ENCODE assay signal across 9 mouse cellular contexts in the genomic region with DNA sequence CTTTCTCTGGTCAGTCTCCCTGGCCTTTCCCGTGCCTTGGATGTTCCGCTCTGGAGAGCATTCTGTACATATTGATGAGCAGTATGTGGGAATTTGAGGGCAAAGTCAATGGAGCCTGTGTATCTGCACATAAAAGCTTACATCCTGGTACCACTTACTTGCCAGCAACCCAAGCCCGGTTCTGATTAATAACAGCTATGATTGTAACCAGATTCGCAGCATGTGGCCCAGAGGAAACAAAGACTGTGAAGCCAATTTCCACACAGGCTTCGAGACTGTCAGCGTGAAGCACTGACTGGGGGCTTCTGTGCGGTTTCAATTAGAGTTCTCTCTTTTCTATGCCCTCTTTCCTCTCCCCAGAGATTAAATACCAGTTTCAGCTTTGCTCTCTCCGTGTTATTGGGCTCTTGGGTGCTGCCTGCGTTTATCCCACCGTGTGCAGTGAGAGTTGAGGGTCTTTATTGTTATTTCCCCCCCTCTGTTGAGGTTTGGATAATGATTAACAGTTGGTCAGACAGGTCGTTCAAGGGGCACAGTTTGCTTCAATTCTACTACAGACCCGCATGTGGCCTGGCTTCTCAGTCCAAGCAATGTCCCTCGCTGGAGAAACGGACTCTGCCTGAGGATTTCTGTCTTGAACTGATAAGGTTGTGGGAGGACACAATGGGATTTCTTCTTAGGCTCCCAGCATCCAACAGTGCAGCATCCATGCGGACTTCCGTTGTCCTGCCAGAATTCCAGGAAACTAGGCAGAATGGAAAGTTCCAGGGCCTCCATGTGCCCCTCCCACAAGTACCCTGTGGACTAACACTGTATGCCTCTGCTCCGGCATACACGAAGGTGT.
DNase-seq lines count a peak whose midpoint lies in the region; ATAC-seq and TF ChIP-seq lines count a peak whose summit lies in the region.
"Had no signal": no experiment of that assay in that cellular context is flagged by ENCODE, and none has a peak within 500 bp of the region (broad histone marks: within the 10 kb centered on the region; RNA-seq: fewer than 3 reads in every experiment).

No protein-coding gene starts in this region.

- no peaks in the 10 kb centered on the region for H3K4me1 ChIP-seq in lung, embryonic 14.5 days (ENCODE audit: insufficient read depth)
- H3K4me1 ChIP-seq in intestine, postnatal 0 days (replicated peaks; ENCODE audit: control insufficient read depth, insufficient read depth, low read length), result no peaks in the 10 kb centered on the region
- H3K4me1 ChIP-seq in limb, embryonic 13.5 days, result peaks cover 20% of the 10 kb centered on the region
- no peaks in the 10 kb centered on the region for H3K4me1 ChIP-seq in heart, embryonic 12.5 days (replicated peaks)

- DNase-seq in lung, embryonic 14.5 days, result peak; percentile 9
- no peak for DNase-seq in lung, adult 18-20 months
- no peak for DNase-seq in ovary, postnatal 36 days (ENCODE audit: low spot score)
- no peak for DNase-seq in heart, postnatal 10 days
- no peak for DNase-seq in left cerebral cortex, postnatal 4 days
- DNase-seq: adrenal gland, postnatal 25 days had no signal

- H3K4me3 ChIP-seq in lung, embryonic 14.5 days (ENCODE audit: low read depth, low read length), result no peak overlapping the region
- H3K4me3 ChIP-seq in intestine, postnatal 0 days (ENCODE audit: low read depth, low read length), result no peak overlapping the region
- H3K4me3 ChIP-seq in limb, embryonic 13.5 days, result no peak overlapping the region
- H3K4me3 ChIP-seq in heart, embryonic 12.5 days, result no peak overlapping the region

- WGBS in lung, embryonic 14.5 days, result 56% methylated on average over 18 of the region's 18 CpGs
- 44% methylated on average over 18 of the region's 18 CpGs for WGBS in intestine, postnatal 0 days
- 15% methylated on average over 18 of the region's 18 CpGs for WGBS in limb, embryonic 13.5 days
- WGBS in heart, embryonic 12.5 days, result 60% methylated on average over 18 of the region's 18 CpGs

- H3K36me3 ChIP-seq in lung, embryonic 14.5 days (ENCODE audit: insufficient read depth), result no peaks in the 10 kb centered on the region
- no peaks in the 10 kb centered on the region for H3K36me3 ChIP-seq in intestine, postnatal 0 days (ENCODE audit: control insufficient read depth, insufficient read depth)
- no peaks in the 10 kb centered on the region for H3K36me3 ChIP-seq in limb, embryonic 13.5 days
- no peaks in the 10 kb centered on the region for H3K36me3 ChIP-seq in heart, embryonic 12.5 days

- intact Hi-C loops in heart, postnatal 10 days (cut with DNase I), result no loop called here
- intact Hi-C loops in left cerebral cortex, postnatal 4 days (cut with DNase I), result no loop called here

- TF ChIP-seq CTCF in lung, embryonic 14.5 days (IDR thresholded peaks at IDR 0.05; ENCODE audit: low read depth), result no peak
- TF ChIP-seq CTCF in intestine, postnatal 0 days (IDR thresholded peaks at IDR 0.05; ENCODE audit: low read depth), result no peak

- no peaks in the 10 kb centered on the region for H3K27me3 ChIP-seq in lung, embryonic 14.5 days (ENCODE audit: insufficient read depth, low read length)
- H3K27me3 ChIP-seq in intestine, postnatal 0 days (replicated peaks; ENCODE audit: control insufficient read depth, insufficient read depth, low read length), result no peaks in the 10 kb centered on the region
- no peaks in the 10 kb centered on the region for H3K27me3 ChIP-seq in limb, embryonic 13.5 days
- no peaks in the 10 kb centered on the region for H3K27me3 ChIP-seq in heart, embryonic 12.5 days (replicated peaks)

- no peak for ATAC-seq in lung, embryonic 14.5 days (ENCODE audit: insufficient read depth)
- ATAC-seq in intestine, postnatal 0 days, result peak; percentile 41; the same call in 1 of the 2 replicates
- peak; percentile 71 for ATAC-seq in limb, embryonic 13.5 days (ENCODE audit: low FRiP score, low read depth)
- ATAC-seq in heart, embryonic 12.5 days (ENCODE audit: insufficient number of reproducible peaks, low FRiP score), result no peak

- H3K4me2 ChIP-seq in lung, embryonic 14.5 days, result no peak overlapping the region
- peak overlapping the region; percentile 35; the same call in 1 of the 2 replicates for H3K4me2 ChIP-seq in intestine, postnatal 0 days (replicated peaks; ENCODE audit: low read depth)
- H3K4me2 ChIP-seq in limb, embryonic 13.5 days (replicated peaks), result peak overlapping the region; percentile 46
- H3K4me2 ChIP-seq in heart, embryonic 12.5 days, result no peak overlapping the region

- no peak overlapping the region for H3K9ac ChIP-seq in lung, embryonic 14.5 days
- H3K9ac ChIP-seq in intestine, postnatal 0 days (ENCODE audit: low read depth, low read length), result no peak overlapping the region
- H3K9ac ChIP-seq in limb, embryonic 13.5 days, result no peak overlapping the region
- no peak overlapping the region for H3K9ac ChIP-seq in heart, embryonic 12.5 days

- H3K27ac ChIP-seq in lung, embryonic 14.5 days (ENCODE audit: low read depth), result no peak overlapping the region
- H3K27ac ChIP-seq in intestine, postnatal 0 days (ENCODE audit: low read depth, low read length), result no peak overlapping the region
- H3K27ac ChIP-seq in limb, embryonic 13.5 days, result peak overlapping the region; percentile 69; the same call in 1 of the 2 replicates
- no peak overlapping the region for H3K27ac ChIP-seq in heart, embryonic 12.5 days (ENCODE audit: poor library complexity, severe bottlenecking)

- H3K9me3 ChIP-seq in lung, embryonic 14.5 days (ENCODE audit: low read depth, low read length), result no peaks in the 10 kb centered on the region
- H3K9me3 ChIP-seq in intestine, postnatal 0 days (ENCODE audit: control insufficient read depth), result no peaks in the 10 kb centered on the region
- no peaks in the 10 kb centered on the region for H3K9me3 ChIP-seq in limb, embryonic 13.5 days
- no peaks in the 10 kb centered on the region for H3K9me3 ChIP-seq in heart, embryonic 12.5 days (replicated peaks)

Comparison
In these comparisons a context has a peak if more than half of its experiments do, and no peak if none do; other contexts are left out.
1. ATAC-seq: peak in intestine, postnatal 0 days (single experiment) and limb, embryonic 13.5 days (single experiment); none in lung, embryonic 14.5 days (single experiment) and heart, embryonic 12.5 days (single experiment).
2. H3K4me2 ChIP-seq: peak in intestine, postnatal 0 days (single experiment) and limb, embryonic 13.5 days (single experiment); none in lung, embryonic 14.5 days (single experiment) and heart, embryonic 12.5 days (single experiment).